Mouse (Mus musculus) thymus, adult 2 months (tissue): ENCODE measurements around the gene Tedc1.

Experiments used
- CTCF ChIP-seq: fragments of 200-500 bp; IDR thresholded peaks from 2 replicates; pipeline ENCODE4 v1.5.1; 2012; ENCODE audit warnings: mild to moderate bottlenecking, control low read depth, low read length, moderate library complexity, borderline replicate concordance; ENCODE audit not compliant: control insufficient read depth, poor library complexity, insufficient read depth; ENCODE audit errors: extremely low read depth
- POLR2A ChIP-seq: fragments of 200-500 bp; IDR thresholded peaks from 2 replicates; pipeline ENCODE4 v1.6.1; 2012; ENCODE audit warnings: mild to moderate bottlenecking, low read length, control low read depth, moderate library complexity; ENCODE audit not compliant: control insufficient read depth, poor library complexity, insufficient read depth; ENCODE audit errors: extremely low read depth

- TF ChIP-seq CTCF (no peak), POLR2A (no peak)
Observed at GRCm38 (mm10) chr12:113214972-113215666, 58.9 kb downstream of the Tedc1 start.
